Mouse (Mus musculus): ENCODE results near the gene Cacna2d2. TPM values are rescaled to one million over a fixed set of nuclear protein-coding genes. Genes with fewer than 3 reads are reported as not detected.

The Cacna2d2 gene
- polyA plus RNA-seq, 1 experiment from 2014 or later = 0.74 TPM

DNA sequence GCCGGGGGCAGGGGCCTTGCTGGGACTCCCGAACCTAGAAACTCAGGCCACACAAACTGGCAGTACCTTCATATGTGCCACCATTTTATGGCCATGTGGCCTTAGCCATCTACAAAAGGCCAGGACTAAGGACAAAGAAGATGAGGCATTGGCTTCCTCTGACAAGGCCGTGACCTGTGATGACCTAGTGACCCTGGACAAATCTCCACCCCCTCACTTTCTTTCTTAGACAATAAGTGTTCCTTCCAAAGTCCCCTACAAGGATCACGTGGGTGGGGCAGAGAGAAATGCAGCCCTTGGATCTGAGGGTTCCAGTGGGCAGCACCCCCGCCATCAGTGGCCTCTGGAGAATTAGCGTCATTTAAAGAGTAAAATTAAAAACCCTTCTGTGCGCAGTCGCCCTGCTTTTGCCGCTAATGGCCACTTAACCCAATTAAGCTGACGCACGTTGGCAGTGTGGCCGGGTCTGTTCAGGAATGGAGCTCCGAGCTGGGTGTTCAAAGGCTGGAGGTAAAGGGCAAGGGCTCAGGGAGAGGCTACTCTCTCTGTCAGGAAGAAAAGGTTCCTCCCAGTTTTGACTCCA lies 69.9 kb downstream of the Cacna2d2 start:
- Histone ChIP-seq H3K4me3 (ENCODE audit: low read length) (no peak overlapping the region), H3K9me3 (ENCODE audit: low read length) (no peaks in the 10 kb centered on the region), H3K36me3 (ENCODE audit: insufficient read depth, low read length) (no peaks in the 10 kb centered on the region), H3K27ac (ENCODE audit: low read length) (no peak overlapping the region), H3K4me1 (ENCODE audit: insufficient read depth, low read length) (no peaks in the 10 kb centered on the region), H3K4me2 (replicated peaks; ENCODE audit: low read depth, low read length) (no peak overlapping the region), H3K27me3 (ENCODE audit: insufficient read depth, low read length) (no peaks in the 10 kb centered on the region), H3K9ac (replicated peaks; ENCODE audit: low read length) (no peak overlapping the region)
- 66% methylated on average over 13 of the region's 13 CpGs for WGBS
- ATAC-seq (ENCODE audit: low FRiP score, low TSS enrichment) = no peak

DNA sequence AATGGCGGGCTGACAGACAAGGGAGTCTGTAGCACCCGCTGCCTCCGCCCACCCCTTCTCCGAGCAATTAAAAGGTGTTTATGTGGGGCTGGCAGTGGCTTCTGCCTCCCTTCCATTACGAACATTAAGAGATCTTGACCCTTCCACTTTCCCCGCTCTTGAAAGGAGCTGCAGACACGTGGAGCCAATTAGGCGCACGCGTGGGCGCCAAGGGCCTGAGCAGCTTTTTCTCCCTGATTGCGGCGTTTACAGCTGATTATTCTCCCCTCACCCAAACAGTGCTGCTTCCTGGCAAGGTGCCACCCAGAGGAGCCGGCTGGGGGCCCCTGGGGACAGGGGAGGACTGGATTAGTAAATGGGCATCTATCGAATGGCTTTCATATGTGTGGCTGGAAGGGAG lies 71.0 kb downstream of the Cacna2d2 start:
- no peak overlapping the region for H3K27ac ChIP-seq (ENCODE audit: low read length)
- ATAC-seq (ENCODE audit: low FRiP score, low TSS enrichment) = no peak
- no peaks in the 10 kb centered on the region for H3K36me3 ChIP-seq (ENCODE audit: insufficient read depth, low read length)
- no peak overlapping the region for H3K9ac ChIP-seq (replicated peaks; ENCODE audit: low read length)
- no peak overlapping the region for H3K4me2 ChIP-seq (replicated peaks; ENCODE audit: low read depth, low read length)
- WGBS = 48% methylated on average over 15 of the region's 15 CpGs
- peaks cover 2% of the 10 kb centered on the region; the same call in 1 of the 2 replicates for H3K4me1 ChIP-seq (ENCODE audit: insufficient read depth, low read length)
- no peak overlapping the region for H3K4me3 ChIP-seq (ENCODE audit: low read length)
- no peaks in the 10 kb centered on the region for H3K9me3 ChIP-seq (ENCODE audit: low read length)
- H3K27me3 ChIP-seq (ENCODE audit: insufficient read depth, low read length) = no peaks in the 10 kb centered on the region

DNA sequence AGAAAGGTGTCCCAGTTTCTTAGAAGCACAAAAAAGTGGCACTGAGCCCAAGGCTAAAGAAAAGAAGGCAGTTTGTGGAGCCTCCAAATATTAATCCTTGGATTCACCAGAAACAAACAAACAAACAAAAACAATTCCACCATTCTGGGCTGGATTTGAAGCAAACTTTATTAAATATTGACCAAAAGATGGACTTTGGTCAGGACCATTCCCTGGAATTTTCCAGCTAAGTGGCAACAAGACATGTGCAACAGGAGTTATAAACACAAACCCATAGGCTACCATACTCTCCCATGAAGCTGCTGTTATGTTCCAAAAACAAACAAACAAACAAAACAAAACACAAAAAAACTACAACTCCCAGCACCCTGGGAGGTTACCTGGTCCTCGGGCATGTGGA lies 74.6 kb downstream of the Cacna2d2 start:
- Histone ChIP-seq H3K4me1 (ENCODE audit: insufficient read depth, low read length) (peaks cover 8% of the 10 kb centered on the region; the same call in 1 of the 2 replicates), H3K4me2 (replicated peaks; ENCODE audit: low read depth, low read length) (no peak overlapping the region), H3K4me3 (ENCODE audit: low read length) (no peak overlapping the region), H3K27ac (ENCODE audit: low read length) (no peak overlapping the region), H3K9ac (replicated peaks; ENCODE audit: low read length) (no peak overlapping the region), H3K9me3 (ENCODE audit: low read length) (no peaks in the 10 kb centered on the region), H3K36me3 (ENCODE audit: insufficient read depth, low read length) (no peaks in the 10 kb centered on the region), H3K27me3 (ENCODE audit: insufficient read depth, low read length) (no peaks in the 10 kb centered on the region)
- no peak for ATAC-seq (ENCODE audit: low FRiP score, low TSS enrichment)
- 72% methylated on average over 1 of the region's 1 CpGs for WGBS

DNA sequence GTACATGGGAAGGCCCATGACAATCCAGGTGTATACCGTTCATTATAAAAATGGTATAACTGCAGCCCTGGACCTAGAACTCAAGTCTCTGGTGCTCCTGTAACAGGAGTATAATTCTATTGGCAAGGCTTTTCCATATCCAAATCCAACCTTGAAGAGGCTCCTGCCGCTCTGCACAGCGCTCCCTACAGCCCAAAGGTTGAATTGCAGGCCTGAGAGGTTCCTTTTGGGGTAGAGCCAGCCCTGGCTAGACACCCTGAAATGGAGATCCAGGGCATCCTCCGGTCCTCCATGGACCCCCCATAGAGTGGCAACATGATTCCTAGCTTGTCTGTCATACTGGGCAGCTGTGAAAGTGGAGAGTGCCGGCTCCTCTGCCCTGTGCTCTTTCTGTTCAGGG lies 79.6 kb downstream of the Cacna2d2 start:
- peaks cover 3% of the 10 kb centered on the region for H3K27me3 ChIP-seq (ENCODE audit: insufficient read depth, low read length)
- H3K36me3 ChIP-seq (ENCODE audit: insufficient read depth, low read length) = no peaks in the 10 kb centered on the region
- WGBS = 47% methylated on average over 5 of the region's 5 CpGs
- no peak overlapping the region for H3K9ac ChIP-seq (replicated peaks; ENCODE audit: low read length)
- H3K4me3 ChIP-seq (ENCODE audit: low read length) = no peak overlapping the region
- H3K4me2 ChIP-seq (replicated peaks; ENCODE audit: low read depth, low read length) = peak overlapping the region; percentile 17; the same call in 1 of the 2 replicates
- peaks cover 15% of the 10 kb centered on the region; the same call in 1 of the 2 replicates for H3K4me1 ChIP-seq (ENCODE audit: insufficient read depth, low read length)
- no peak overlapping the region for H3K27ac ChIP-seq (ENCODE audit: low read length)
- H3K9me3 ChIP-seq (ENCODE audit: low read length) = no peaks in the 10 kb centered on the region
- ATAC-seq (ENCODE audit: low FRiP score, low TSS enrichment) = no peak

DNA sequence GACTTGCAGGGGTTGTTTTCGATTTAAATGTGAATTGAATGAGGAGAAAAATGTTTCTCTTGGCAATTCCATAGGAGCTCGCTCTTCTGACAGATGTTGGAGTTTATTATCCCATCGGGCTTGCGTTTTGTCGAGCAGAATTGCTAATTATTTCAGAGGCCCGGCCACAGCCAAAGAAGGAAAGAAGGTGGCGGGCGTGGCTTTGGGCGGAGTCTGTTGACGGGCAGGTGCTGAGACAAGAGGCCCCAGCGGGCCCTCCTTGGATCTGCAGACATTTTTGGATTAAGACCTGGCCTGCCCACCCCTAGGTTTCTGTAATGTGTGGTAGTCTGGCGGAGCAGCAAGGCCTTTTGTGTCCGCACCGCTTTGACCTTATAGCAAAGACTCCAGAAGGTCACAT lies 80.2 kb downstream of the Cacna2d2 start:
- Histone ChIP-seq H3K4me3 (ENCODE audit: low read length) (no peak overlapping the region), H3K4me2 (replicated peaks; ENCODE audit: low read depth, low read length) (peak overlapping the region; percentile 17), H3K9me3 (ENCODE audit: low read length) (no peaks in the 10 kb centered on the region), H3K27ac (ENCODE audit: low read length) (no peak overlapping the region), H3K9ac (replicated peaks; ENCODE audit: low read length) (no peak overlapping the region), H3K27me3 (ENCODE audit: insufficient read depth, low read length) (peaks cover 3% of the 10 kb centered on the region), H3K4me1 (ENCODE audit: insufficient read depth, low read length) (peaks cover 15% of the 10 kb centered on the region; the same call in 1 of the 2 replicates), H3K36me3 (ENCODE audit: insufficient read depth, low read length) (no peaks in the 10 kb centered on the region)
- 15% methylated on average over 14 of the region's 14 CpGs for WGBS
- no peak for ATAC-seq (ENCODE audit: low FRiP score, low TSS enrichment)

DNA sequence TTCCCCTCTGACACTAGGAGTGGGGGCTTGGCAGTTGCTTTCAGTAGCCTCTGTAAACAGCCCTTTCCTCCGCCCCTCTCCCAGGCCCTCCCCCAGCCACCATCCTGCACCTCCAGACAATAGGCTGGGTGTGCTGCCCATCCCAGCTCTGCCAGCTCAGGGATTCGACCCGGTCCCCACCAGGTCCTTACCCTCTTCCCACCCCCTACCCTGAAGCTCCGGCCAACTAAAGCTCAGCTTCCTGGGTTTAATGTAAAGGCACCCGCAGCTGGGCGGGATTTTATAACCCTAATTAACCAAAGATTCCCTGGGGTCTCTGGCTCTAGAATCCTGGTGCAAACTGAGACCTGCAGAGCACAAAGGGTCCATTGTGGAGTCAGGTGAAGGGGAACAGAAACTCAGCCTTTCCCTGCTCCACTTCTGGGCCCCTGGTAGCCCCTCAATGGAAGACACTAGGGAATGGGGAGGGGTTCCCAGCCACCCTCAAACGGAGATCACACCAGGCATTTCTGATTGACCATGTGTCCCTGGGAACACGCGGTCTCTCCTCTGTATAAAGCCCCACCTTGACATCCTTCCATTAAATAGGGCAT lies 81.2 kb downstream of the Cacna2d2 start:
- Histone ChIP-seq H3K4me1 (ENCODE audit: insufficient read depth, low read length) (peaks cover 12% of the 10 kb centered on the region; the same call in 1 of the 2 replicates), H3K4me3 (ENCODE audit: low read length) (no peak overlapping the region), H3K27ac (ENCODE audit: low read length) (no peak overlapping the region), H3K9me3 (ENCODE audit: low read length) (no peaks in the 10 kb centered on the region), H3K4me2 (replicated peaks; ENCODE audit: low read depth, low read length) (no peak overlapping the region), H3K9ac (replicated peaks; ENCODE audit: low read length) (no peak overlapping the region), H3K36me3 (ENCODE audit: insufficient read depth, low read length) (no peaks in the 10 kb centered on the region), H3K27me3 (ENCODE audit: insufficient read depth, low read length) (peaks cover 3% of the 10 kb centered on the region)
- 12% methylated on average over 9 of the region's 9 CpGs for whole genome bisulfite sequencing
- 0 out of 2 replicates have a peak, but pooled peaks have one; percentile 10 for ATAC-seq (ENCODE audit: low FRiP score, low TSS enrichment)

DNA sequence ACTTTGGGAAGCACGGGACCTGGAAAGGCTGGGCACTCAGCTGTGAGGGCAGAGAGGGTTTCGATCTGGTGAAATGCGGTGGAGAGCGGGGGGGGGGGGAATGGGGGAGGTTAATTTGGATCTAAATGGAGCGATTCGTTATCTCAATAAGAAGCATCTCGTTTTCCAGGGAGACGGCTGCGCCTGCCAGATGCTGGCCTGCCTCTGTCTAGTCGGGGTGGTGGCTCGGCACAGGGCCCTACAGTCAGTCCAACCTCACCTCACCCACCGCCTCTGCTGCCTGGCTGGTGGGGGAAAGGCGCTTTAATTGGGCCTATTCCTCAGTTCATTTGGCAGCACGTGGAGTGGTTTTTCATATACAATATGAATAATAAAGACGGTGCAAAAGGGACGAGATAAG lies 81.9 kb downstream of the Cacna2d2 start:
- Histone ChIP-seq H3K36me3 (ENCODE audit: insufficient read depth, low read length) (no peaks in the 10 kb centered on the region), H3K9ac (replicated peaks; ENCODE audit: low read length) (no peak overlapping the region), H3K9me3 (ENCODE audit: low read length) (no peaks in the 10 kb centered on the region), H3K27me3 (ENCODE audit: insufficient read depth, low read length) (peaks cover 3% of the 10 kb centered on the region), H3K4me2 (replicated peaks; ENCODE audit: low read depth, low read length) (no peak overlapping the region), H3K27ac (ENCODE audit: low read length) (no peak overlapping the region), H3K4me1 (ENCODE audit: insufficient read depth, low read length) (peaks cover 9% of the 10 kb centered on the region; the same call in 1 of the 2 replicates), H3K4me3 (ENCODE audit: low read length) (no peak overlapping the region)
- WGBS = 27% methylated on average over 16 of the region's 16 CpGs
- ATAC-seq (ENCODE audit: low FRiP score, low TSS enrichment) = no peak

DNA sequence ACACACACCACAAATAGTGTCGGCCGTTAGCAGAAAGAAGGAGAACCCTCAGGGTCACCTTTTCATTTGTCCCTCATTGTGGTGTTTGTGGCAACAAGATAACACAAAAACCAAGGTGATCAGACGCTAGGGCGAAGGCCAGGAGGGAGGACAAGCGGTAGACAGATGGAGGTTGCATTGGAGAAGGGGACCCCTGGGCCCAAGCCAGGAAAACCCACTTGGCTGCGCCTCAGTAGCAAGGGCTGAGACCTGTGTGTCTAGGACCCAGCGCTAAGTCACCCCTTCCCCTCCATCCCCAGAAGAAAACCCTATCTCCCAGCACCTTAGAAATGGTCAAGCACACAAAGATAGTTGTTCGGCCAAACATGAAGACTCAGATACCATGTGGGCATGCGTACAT lies 82.6 kb downstream of the Cacna2d2 start:
- Histone ChIP-seq H3K4me2 (replicated peaks; ENCODE audit: low read depth, low read length) (no peak overlapping the region), H3K4me1 (ENCODE audit: insufficient read depth, low read length) (peaks cover 7% of the 10 kb centered on the region; the same call in 1 of the 2 replicates), H3K4me3 (ENCODE audit: low read length) (no peak overlapping the region), H3K27ac (ENCODE audit: low read length) (no peak overlapping the region), H3K36me3 (ENCODE audit: insufficient read depth, low read length) (no peaks in the 10 kb centered on the region), H3K9ac (replicated peaks; ENCODE audit: low read length) (no peak overlapping the region), H3K27me3 (ENCODE audit: insufficient read depth, low read length) (peaks cover 3% of the 10 kb centered on the region), H3K9me3 (ENCODE audit: low read length) (no peaks in the 10 kb centered on the region)
- 83% methylated on average over 9 of the region's 9 CpGs for WGBS
- ATAC-seq (ENCODE audit: low FRiP score, low TSS enrichment) = no peak

DNA sequence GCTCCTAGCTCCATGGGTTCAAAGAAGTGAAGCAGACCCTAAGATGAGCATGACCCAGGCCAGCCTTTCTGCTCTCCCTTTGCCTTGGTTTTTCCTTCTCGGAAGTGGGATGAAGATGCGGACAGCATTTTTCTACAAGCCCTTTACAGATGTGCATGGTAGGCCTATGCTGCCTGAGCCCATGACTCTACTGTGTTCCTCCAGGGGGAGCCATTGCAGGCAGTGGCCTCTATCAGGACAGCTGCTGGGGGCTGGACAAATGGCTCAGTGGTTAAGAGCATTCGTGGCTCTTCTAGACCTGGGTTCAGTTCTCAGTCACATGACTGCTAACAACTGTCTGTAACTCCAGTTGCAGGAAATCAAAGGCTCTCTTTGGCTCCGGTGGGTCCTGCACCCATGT lies 83.4 kb downstream of the Cacna2d2 start:
- peaks cover 3% of the 10 kb centered on the region for H3K27me3 ChIP-seq (ENCODE audit: insufficient read depth, low read length)
- no peak overlapping the region for H3K27ac ChIP-seq (ENCODE audit: low read length)
- H3K9me3 ChIP-seq (ENCODE audit: low read length) = no peaks in the 10 kb centered on the region
- no peak overlapping the region for H3K9ac ChIP-seq (replicated peaks; ENCODE audit: low read length)
- no peak overlapping the region for H3K4me2 ChIP-seq (replicated peaks; ENCODE audit: low read depth, low read length)
- WGBS = 75% methylated on average over 4 of the region's 4 CpGs
- H3K4me3 ChIP-seq (ENCODE audit: low read length) = no peak overlapping the region
- no peaks in the 10 kb centered on the region for H3K36me3 ChIP-seq (ENCODE audit: insufficient read depth, low read length)
- ATAC-seq (ENCODE audit: low FRiP score, low TSS enrichment) = no peak
- H3K4me1 ChIP-seq (ENCODE audit: insufficient read depth, low read length) = peaks cover 7% of the 10 kb centered on the region; the same call in 1 of the 2 replicates

DNA sequence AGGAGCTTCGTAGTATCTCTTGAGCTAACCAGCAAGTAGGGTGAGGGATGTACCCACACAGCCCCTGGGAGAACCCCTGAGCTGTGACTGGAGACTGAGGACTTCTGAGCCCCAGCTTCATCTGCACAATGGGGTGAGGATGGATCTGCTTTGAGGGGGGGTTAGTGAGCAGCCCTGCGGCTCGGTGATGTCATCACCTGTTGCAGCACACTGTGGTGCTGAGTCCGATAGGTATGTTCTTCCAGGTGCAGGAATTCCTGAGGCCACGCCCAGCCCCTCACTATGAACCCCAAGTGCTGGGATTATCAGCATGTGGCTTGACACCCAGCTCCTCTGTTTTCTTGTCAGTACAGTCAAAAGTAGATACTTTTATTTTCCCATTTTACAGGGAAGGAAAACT lies 84.3 kb downstream of the Cacna2d2 start:
- Histone ChIP-seq H3K36me3 (ENCODE audit: insufficient read depth, low read length) (no peaks in the 10 kb centered on the region), H3K27me3 (ENCODE audit: insufficient read depth, low read length) (peaks cover 3% of the 10 kb centered on the region), H3K4me2 (replicated peaks; ENCODE audit: low read depth, low read length) (no peak overlapping the region), H3K27ac (ENCODE audit: low read length) (no peak overlapping the region), H3K9ac (replicated peaks; ENCODE audit: low read length) (no peak overlapping the region), H3K4me1 (ENCODE audit: insufficient read depth, low read length) (peaks cover 7% of the 10 kb centered on the region; the same call in 1 of the 2 replicates), H3K4me3 (ENCODE audit: low read length) (no peak overlapping the region), H3K9me3 (ENCODE audit: low read length) (no peaks in the 10 kb centered on the region)
- no peak for ATAC-seq (ENCODE audit: low FRiP score, low TSS enrichment)
- 92% methylated on average over 5 of the region's 5 CpGs for WGBS

All from kidney, embryonic 16.5 days (tissue).